Mouse (Mus musculus): ENCODE results near the gene Klf7. TPM values are rescaled to one million over a fixed set of nuclear protein-coding genes. Genes with fewer than 3 reads are reported as not detected.

The Klf7 gene
- polyA plus RNA-seq, 2 experiments: 1.4 to 3.6 TPM

GRCm38 (mm10) chr1:64060699-64061454, 61.2 kb downstream of the Klf7 start:
- Histone ChIP-seq H3K4me3 (ENCODE audit: insufficient read depth in 1 of 2, low read depth in 2 of 2, low read length in 2 of 2) (no peak overlapping the region), H3K27ac (no peak overlapping the region), H3K9ac (replicated peaks) (no peak overlapping the region), H3K4me2 (ENCODE audit: low read depth) (no peak overlapping the region), H3K27me3 (ENCODE audit: control insufficient read depth, insufficient read depth, low read length) (no peaks in the 10 kb centered on the region), H3K4me1 (replicated peaks; ENCODE audit: control insufficient read depth in 2 of 2, insufficient read depth in 2 of 2, low read length in 1 of 2) (no peaks in the 10 kb centered on the region; a peak in 1 of 4 replicates), H3K36me3 (replicated peaks; ENCODE audit: control insufficient read depth, insufficient read depth, low read depth) (no peaks in the 10 kb centered on the region), H3K9me3 (ENCODE audit: control insufficient read depth, low read length) (no peaks in the 10 kb centered on the region)
- no peak for TF ChIP-seq CTCF (IDR thresholded peaks at IDR 0.05; ENCODE audit: low read depth)
- TF ChIP-seq EP300 (IDR thresholded peaks at IDR 0.05; ENCODE audit: low read depth): no peak
- ATAC-seq (ENCODE audit: insufficient read depth) (no peak), DNase-seq (ENCODE audit: low read depth in 3 of 3, low spot score in 3 of 3) (no peak)
- WGBS (ENCODE audit: insufficient replicate concordance): 74% methylated on average over 9 of the region's 9 CpGs

- Histone ChIP-seq H3K4me1 (replicated peaks; ENCODE audit: control insufficient read depth in 2 of 2, insufficient read depth in 2 of 2, low read length in 1 of 2) (no peaks in the 10 kb centered on the region; a peak in 1 of 4 replicates), H3K9ac (replicated peaks) (no peak overlapping the region), H3K27ac (no peak overlapping the region), H3K27me3 (ENCODE audit: control insufficient read depth, insufficient read depth, low read length) (no peaks in the 10 kb centered on the region), H3K4me3 (ENCODE audit: insufficient read depth in 1 of 2, low read depth in 2 of 2, low read length in 2 of 2) (no peak overlapping the region), H3K9me3 (ENCODE audit: control insufficient read depth, low read length) (no peaks in the 10 kb centered on the region), H3K4me2 (ENCODE audit: low read depth) (no peak overlapping the region), H3K36me3 (replicated peaks; ENCODE audit: control insufficient read depth, insufficient read depth, low read depth) (no peaks in the 10 kb centered on the region)
- no peak for ATAC-seq (ENCODE audit: insufficient read depth)
- DNase-seq (ENCODE audit: low read depth in 3 of 3, low spot score in 3 of 3): no peak
- WGBS (ENCODE audit: insufficient replicate concordance): 64% methylated on average over 7 of the region's 7 CpGs
- TF ChIP-seq EP300 (IDR thresholded peaks at IDR 0.05; ENCODE audit: low read depth) (no peak), CTCF (IDR thresholded peaks at IDR 0.05; ENCODE audit: low read depth) (no peak)
Observed at GRCm38 (mm10) chr1:64060116-64060515, 62.0 kb downstream of the Klf7 start.

GRCm38 (mm10) chr1:64056541-64056940, 65.5 kb downstream of the Klf7 start:
- DNase-seq (ENCODE audit: low read depth in 3 of 3, low spot score in 3 of 3): no peak
- no peaks in the 10 kb centered on the region for H3K27me3 ChIP-seq (ENCODE audit: control insufficient read depth, insufficient read depth, low read length)
- no peak overlapping the region for H3K4me2 ChIP-seq (ENCODE audit: low read depth)
- H3K36me3 ChIP-seq (replicated peaks; ENCODE audit: control insufficient read depth, insufficient read depth, low read depth): no peaks in the 10 kb centered on the region
- no peak overlapping the region for H3K27ac ChIP-seq
- no peak for ATAC-seq (ENCODE audit: insufficient read depth)
- H3K9me3 ChIP-seq (ENCODE audit: control insufficient read depth, low read length): no peaks in the 10 kb centered on the region
- H3K9ac ChIP-seq (replicated peaks): no peak overlapping the region
- peaks cover 0 to 4% of the 10 kb centered on the region in 2 experiments; a peak in 3 of 4 replicates for H3K4me1 ChIP-seq (replicated peaks; ENCODE audit: control insufficient read depth in 2 of 2, insufficient read depth in 2 of 2, low read length in 1 of 2)
- TF ChIP-seq EP300 (IDR thresholded peaks at IDR 0.05; ENCODE audit: low read depth) (no peak), CTCF (IDR thresholded peaks at IDR 0.05; ENCODE audit: low read depth) (no peak)
- WGBS (ENCODE audit: insufficient replicate concordance): 52% methylated on average over 2 of the region's 2 CpGs
- no peak overlapping the region for H3K4me3 ChIP-seq (ENCODE audit: insufficient read depth in 1 of 2, low read depth in 2 of 2, low read length in 2 of 2)

DNA sequence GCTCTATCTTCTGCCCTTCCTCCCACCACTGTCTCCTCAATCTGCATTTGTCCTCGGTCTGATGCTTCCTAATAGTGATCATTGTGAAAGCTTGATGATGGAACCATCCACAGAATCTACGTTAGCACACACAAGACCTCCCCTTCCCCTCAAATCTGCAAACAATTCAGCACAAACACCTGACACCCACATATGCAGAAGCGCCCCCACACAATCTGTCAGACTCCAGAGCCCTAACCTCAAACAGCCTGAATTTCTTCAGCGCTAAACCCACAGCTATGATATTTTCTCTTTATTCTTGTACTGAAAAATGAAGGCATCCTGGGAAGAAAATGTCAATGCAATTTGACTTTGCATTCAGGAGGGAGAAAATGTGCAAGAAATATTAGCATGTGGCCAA, 66.1 kb downstream of the Klf7 start:
- H3K4me1 ChIP-seq (replicated peaks; ENCODE audit: control insufficient read depth in 2 of 2, insufficient read depth in 2 of 2, low read length in 1 of 2): peaks cover 0 to 4% of the 10 kb centered on the region in 2 experiments; a peak in 3 of 4 replicates
- WGBS (ENCODE audit: insufficient replicate concordance): 66% methylated on average over 4 of the region's 4 CpGs
- H3K4me3 ChIP-seq (ENCODE audit: insufficient read depth in 1 of 2, low read depth in 2 of 2, low read length in 2 of 2): no peak overlapping the region
- H3K9me3 ChIP-seq (ENCODE audit: control insufficient read depth, low read length): no peaks in the 10 kb centered on the region
- DNase-seq (ENCODE audit: low read depth in 3 of 3, low spot score in 3 of 3) (no peak), ATAC-seq (ENCODE audit: insufficient read depth) (no peak)
- H3K9ac ChIP-seq (replicated peaks): no peak overlapping the region
- H3K27me3 ChIP-seq (ENCODE audit: control insufficient read depth, insufficient read depth, low read length): no peaks in the 10 kb centered on the region
- TF ChIP-seq CTCF (IDR thresholded peaks at IDR 0.05; ENCODE audit: low read depth): no peak
- TF ChIP-seq EP300 (IDR thresholded peaks at IDR 0.05; ENCODE audit: low read depth): no peak
- H3K27ac ChIP-seq: no peak overlapping the region
- H3K36me3 ChIP-seq (replicated peaks; ENCODE audit: control insufficient read depth, insufficient read depth, low read depth): no peaks in the 10 kb centered on the region
- H3K4me2 ChIP-seq (ENCODE audit: low read depth): no peak overlapping the region

- ATAC-seq (ENCODE audit: insufficient read depth) (no peak), DNase-seq (ENCODE audit: low read depth in 3 of 3, low spot score in 3 of 3) (no peak)
- 71% methylated on average over 4 of the region's 4 CpGs for WGBS (ENCODE audit: insufficient replicate concordance)
- H3K9ac ChIP-seq (replicated peaks): no peak overlapping the region
- H3K4me3 ChIP-seq (ENCODE audit: insufficient read depth in 1 of 2, low read depth in 2 of 2, low read length in 2 of 2): no peak overlapping the region
- TF ChIP-seq CTCF (IDR thresholded peaks at IDR 0.05; ENCODE audit: low read depth): no peak
- TF ChIP-seq EP300 (IDR thresholded peaks at IDR 0.05; ENCODE audit: low read depth): no peak
- no peaks in the 10 kb centered on the region for H3K36me3 ChIP-seq (replicated peaks; ENCODE audit: control insufficient read depth, insufficient read depth, low read depth)
- H3K27ac ChIP-seq: no peak overlapping the region
- peaks cover 0 to 4% of the 10 kb centered on the region in 2 experiments; a peak in 3 of 4 replicates for H3K4me1 ChIP-seq (replicated peaks; ENCODE audit: control insufficient read depth in 2 of 2, insufficient read depth in 2 of 2, low read length in 1 of 2)
- no peaks in the 10 kb centered on the region for H3K27me3 ChIP-seq (ENCODE audit: control insufficient read depth, insufficient read depth, low read length)
- H3K4me2 ChIP-seq (ENCODE audit: low read depth): no peak overlapping the region
- H3K9me3 ChIP-seq (ENCODE audit: control insufficient read depth, low read length): no peaks in the 10 kb centered on the region
Observed at GRCm38 (mm10) chr1:64055210-64055609, 66.9 kb downstream of the Klf7 start.

Data from liver, embryonic 14.5 days (tissue).